Mouse (Mus musculus) spleen, postnatal 10 days (tissue): ENCODE results near the gene Crot.
"Not testable (repeated sequence)": the region's sequence is repeated elsewhere in the genome, so short reads cannot be mapped to it uniquely, and the experiment has no call there.

Experiments
- DNase-seq, 2 experiments: peaks; one replicate each; pipeline ENCODE4 v3.0.0; 2021 to 2022; ENCODE audit warnings: low spot score in 2 of 2

The Crot gene

GRCm38 (mm10) chr5:8995966-8996685 lies 998 bp downstream of the Crot start:
- DNase-seq = peak in 1 of 2 experiments; percentile 40

- no peak for DNase-seq
Measured at GRCm38 (mm10) chr5:8991626-8992025, 5.5 kb downstream of the Crot start.

DNA sequence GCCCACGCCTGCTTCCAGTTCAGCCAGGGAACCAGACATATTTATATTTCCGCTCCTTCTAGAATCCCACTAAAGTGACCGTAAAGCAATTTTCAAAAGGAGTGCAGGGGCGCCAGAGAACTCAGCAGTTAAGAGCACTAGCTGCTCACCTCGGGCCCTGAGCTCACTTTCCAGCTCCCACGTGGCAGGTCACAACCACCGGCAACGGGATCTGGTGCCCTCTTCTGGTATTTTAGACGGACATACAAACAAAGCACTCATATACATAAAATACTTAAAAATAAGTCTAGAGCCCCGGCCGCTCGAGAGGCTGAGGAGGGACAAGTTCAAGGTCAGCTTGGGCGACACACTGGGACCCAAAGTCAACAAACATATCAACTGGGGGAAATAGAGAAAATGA lies 6.6 kb downstream of the Crot start:
- DNase-seq = no peak

DNA sequence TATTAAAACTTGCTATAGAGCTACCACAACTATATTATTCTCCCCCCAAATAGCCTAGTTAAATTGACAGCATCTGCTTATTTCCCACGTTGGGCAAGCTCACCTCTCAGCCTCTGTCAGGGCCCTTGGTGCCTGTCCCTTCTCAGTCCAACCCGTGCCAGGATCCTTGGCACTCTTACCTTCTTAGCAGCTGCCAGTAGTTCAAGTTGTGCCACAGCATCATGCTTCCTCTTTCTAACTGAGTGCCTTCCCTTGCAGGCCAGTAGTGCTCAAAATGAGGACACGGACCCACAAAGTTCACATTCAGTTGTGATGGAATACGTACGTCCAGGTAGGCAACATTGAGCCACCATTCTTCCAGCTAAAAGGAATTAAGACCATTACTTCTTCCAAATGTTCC lies 9.2 kb downstream of the Crot start:
- DNase-seq = no peak

DNA sequence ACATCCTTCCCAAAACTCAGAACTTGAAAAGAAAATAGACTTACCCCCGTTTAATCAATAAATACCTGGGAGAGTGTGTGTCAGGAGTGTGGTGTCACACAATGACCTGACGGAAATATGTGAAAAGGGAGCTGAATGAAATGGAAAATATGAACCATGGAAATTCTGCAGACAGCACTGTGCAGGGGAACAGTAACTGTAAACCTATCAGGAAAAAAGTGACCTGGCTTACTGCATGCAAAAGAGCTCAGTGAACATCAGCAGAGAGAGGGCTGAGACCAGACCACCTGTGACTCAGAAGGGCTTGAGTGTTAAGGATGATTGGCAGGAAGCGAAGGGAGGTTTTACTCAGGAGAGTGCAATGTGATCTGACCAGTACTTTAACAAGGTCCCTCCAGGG lies 11.7 kb downstream of the Crot start:
- DNase-seq = no peak

- no peak for DNase-seq
Measured at GRCm38 (mm10) chr5:8974721-8975120, 22.4 kb downstream of the Crot start.

- no peak for DNase-seq
Measured at GRCm38 (mm10) chr5:8972355-8972754, 24.8 kb downstream of the Crot start.

- no peak for DNase-seq
Measured at GRCm38 (mm10) chr5:8970694-8971093, 26.4 kb downstream of the Crot start.

GRCm38 (mm10) chr5:8964487-8964886 lies 32.6 kb downstream of the Crot start:
- no peak for DNase-seq

DNA sequence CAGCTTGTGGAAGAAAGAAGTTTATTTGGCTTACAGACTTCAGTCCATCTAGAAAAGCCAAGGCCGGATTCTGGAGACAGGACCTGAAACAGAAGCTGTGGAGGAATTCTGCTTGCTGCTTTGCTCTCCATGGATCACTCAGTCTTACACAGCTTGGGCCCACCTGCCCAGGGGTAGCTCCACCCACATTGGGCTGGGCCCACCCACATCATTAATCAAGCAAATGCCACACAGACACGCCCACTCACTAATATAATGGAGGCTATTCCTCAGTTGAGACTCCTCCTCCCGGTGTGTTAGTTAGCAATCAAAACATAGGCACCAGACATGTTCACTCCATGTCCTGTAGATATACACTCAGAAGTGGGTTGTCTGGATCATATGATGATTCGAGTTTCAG lies 36.6 kb downstream of the Crot start:
- no peak for DNase-seq

- no peak for DNase-seq
Measured at GRCm38 (mm10) chr5:8955544-8955943, 41.6 kb downstream of the Crot start.

DNA sequence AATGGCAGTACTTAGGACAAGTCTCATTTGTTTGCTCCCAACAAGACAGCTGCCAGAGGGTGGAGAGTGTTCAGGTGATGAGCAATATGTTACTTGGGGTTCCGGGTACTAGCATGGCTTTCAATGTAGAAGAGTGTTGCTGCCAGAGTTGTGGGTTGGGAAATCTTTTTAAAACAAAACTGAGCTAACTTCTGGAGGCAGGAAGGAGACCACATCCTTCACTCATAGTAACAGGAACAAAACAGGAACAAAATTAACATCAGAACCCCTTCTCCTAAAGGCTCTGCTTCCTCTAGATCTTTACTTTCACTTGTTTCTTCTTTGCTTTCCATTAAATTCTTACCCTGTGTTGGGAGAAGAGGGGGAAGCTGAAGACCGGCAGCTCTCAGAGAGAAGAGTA lies 43.5 kb downstream of the Crot start:
- no peak for DNase-seq

GRCm38 (mm10) chr5:8947423-8948110 lies 49.6 kb downstream of the Crot start:
- no peak for DNase-seq

GRCm38 (mm10) chr5:8943836-8944235 lies 53.3 kb downstream of the Crot start:
- DNase-seq = peak in 1 of 2 experiments; percentile 43

GRCm38 (mm10) chr5:8941266-8941665 lies 55.9 kb downstream of the Crot start:
- not testable (repeated sequence) for DNase-seq

- no peak for DNase-seq
Measured at GRCm38 (mm10) chr5:8937965-8938364, 59.2 kb downstream of the Crot start.

GRCm38 (mm10) chr5:8928440-8928839 lies 68.7 kb downstream of the Crot start:
- no peak for DNase-seq

DNA sequence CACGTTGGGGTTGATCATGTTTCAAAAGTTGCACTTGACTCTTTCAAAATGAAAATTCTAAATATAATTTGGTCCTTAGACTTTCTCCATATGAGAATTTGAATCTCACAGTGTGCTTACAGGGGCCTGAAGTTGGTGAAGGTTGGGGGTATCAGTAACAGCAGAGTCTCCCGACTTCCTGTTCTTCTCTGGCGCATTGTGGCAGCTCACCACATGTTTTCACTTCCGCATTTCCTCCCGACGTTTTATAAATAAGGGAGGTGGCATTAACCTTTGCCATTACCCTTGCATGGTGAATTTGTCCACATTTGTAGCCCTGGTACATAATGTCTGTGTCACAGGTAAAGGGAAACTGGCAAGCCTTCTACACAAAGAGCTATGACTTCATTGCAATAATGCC lies 80.1 kb downstream of the Crot start:
- no peak for DNase-seq

- DNase-seq = no peak
Measured at GRCm38 (mm10) chr5:8916400-8916799, 80.7 kb downstream of the Crot start.
